Mouse (Mus musculus): Measurements from ENCODE around the gene Chga.

Chga gene

DNA sequence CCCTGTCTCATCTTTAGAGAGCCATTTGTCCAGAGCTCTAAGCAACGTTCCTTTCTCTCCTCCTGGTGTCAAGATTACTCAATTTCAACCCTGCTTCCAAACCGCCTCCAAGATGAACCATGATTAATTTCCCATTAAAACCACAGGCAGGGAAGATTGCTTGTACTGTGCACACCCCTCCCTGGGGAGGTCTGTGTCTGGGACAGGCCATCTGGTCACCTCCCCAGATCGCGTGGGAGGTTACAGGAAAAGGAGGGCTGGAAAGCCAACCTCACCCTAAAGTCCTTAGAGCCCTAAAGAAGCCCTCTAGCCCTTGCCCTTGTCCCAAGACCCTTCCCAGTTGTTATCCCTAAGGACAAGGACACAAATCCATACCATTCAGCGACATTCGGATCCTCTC lies 45.6 kb downstream of the Chga start:
- DNase-seq (ENCODE audit: low spot score) = no peak

DNA sequence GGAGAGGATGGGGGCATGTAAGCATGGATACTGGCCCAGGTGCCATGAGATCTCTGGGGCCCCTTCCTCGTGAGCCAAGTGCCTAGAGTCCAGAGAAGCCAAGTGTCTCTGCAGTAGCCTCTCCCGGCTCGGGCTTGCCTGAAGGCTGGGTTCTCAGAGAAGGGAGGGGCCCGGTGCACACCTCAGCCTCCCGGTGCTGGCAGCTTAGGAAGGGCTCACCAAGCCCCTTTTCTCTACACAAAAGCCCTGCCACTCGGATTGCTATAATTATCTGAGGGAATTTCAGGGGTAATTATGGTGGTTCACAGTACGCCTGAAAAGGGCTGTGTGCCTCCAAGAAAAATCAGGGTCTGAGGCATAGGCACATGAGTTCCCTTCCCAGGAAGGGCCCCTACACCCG lies 47.1 kb downstream of the Chga start:
- DNase-seq (ENCODE audit: low spot score) = no peak

GRCm38 (mm10) chr12:102602255-102603041 lies 47.7 kb downstream of the Chga start:
- no peak for DNase-seq (ENCODE audit: low spot score)

GRCm38 (mm10) chr12:102605607-102606006 lies 50.8 kb downstream of the Chga start:
- no peak for DNase-seq (ENCODE audit: low spot score)

DNA sequence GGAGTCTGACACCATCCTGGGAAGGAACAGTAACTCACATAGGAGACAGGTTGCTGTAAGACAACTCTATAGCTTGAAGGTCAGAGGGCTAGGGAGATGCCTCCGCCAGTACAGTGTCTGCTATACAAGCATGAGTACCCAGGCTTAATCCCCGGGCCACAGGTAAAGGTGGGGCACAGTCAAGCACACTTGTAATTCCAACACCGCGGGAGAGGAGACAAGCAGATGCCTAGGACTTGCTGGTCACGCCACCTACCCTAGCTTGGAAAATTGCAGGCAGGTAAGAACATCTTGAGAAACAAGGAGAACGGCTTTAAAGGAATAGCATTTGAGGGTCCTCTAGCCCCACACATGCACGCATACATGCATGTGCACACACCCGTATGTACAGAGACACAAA lies 52.3 kb downstream of the Chga start:
- DNase-seq (ENCODE audit: low spot score) = no peak

- no peak for DNase-seq (ENCODE audit: low spot score)
Measured at GRCm38 (mm10) chr12:102607808-102608517, 53.2 kb downstream of the Chga start.

- no peak for DNase-seq (ENCODE audit: low spot score)
Measured at GRCm38 (mm10) chr12:102610927-102611326, 56.2 kb downstream of the Chga start.

DNA sequence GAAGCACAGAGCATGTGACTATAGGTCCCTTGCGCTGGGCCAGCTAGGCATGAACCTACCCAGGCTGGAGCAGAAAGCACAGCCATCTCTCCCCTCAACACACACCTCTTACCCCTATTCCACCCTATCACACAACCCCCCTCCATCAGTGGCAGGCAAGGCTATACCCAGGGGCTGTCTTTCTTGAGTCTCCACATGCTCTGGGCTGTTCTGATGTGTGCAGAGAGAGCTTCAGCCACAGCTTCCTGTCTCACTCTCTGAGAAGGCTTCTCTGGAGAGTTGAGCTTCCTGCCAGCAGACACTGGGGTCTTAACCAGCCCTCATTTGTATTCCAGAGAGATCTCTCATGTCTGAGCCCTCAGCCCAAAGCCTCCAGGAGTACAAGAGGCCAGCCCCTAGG lies 57.7 kb downstream of the Chga start:
- DNase-seq (ENCODE audit: low spot score) = no peak

- DNase-seq (ENCODE audit: low spot score) = no peak
Measured at GRCm38 (mm10) chr12:102613411-102613810, 58.6 kb downstream of the Chga start.

All from urinary bladder, postnatal 14 days (tissue).